Mouse (Mus musculus) left cerebral cortex, postnatal 4 days (tissue): Measurements from ENCODE around the gene Inhbe. TPM values are rescaled to one million over a fixed set of nuclear protein-coding genes. Genes with fewer than 3 reads are reported as not detected.

Experiments
- total RNA-seq, 2 experiments: library from RNA; stranded (reverse); gene quantifications; 2 replicates each; pipeline ENCODE4 v1.2.3; 2021

The Inhbe gene
- total RNA-seq, 2 experiments from 2014 or later, result not detected

Other genes starting within 250 kb of the Inhbe start
- gene Os9, start 233.3 kb downstream of the Inhbe start, total RNA-seq, result 10 to 100 TPM; 86.3 to 90.7 TPM
- 100 to 1,000 TPM in 1 of 2 experiments, 10 to 100 TPM in 1; 99.8 to 109 TPM for gene B4galnt1, start 189.2 kb downstream of the Inhbe start, total RNA-seq
- gene Slc26a10, start 173.8 kb downstream of the Inhbe start, total RNA-seq, result under 1 TPM; 0.83 to 0.88 TPM
- gene Arhgef25, start 164.3 kb downstream of the Inhbe start, total RNA-seq, result 10 to 100 TPM; 70.5 to 75.6 TPM
- gene Dtx3, start 158.7 kb downstream of the Inhbe start, total RNA-seq, result 100 to 1,000 TPM; 184 to 207 TPM
- 10 to 100 TPM; 23.8 to 25.0 TPM for gene Pip4k2c, start 142.8 kb downstream of the Inhbe start, total RNA-seq
- 100 to 1,000 TPM; 291 to 312 TPM for gene Kif5a, start 91.1 kb downstream of the Inhbe start, total RNA-seq
- gene Dctn2, start 88.0 kb downstream of the Inhbe start, total RNA-seq, result 100 to 1,000 TPM; 298 to 302 TPM
- gene Mbd6, start 65.4 kb downstream of the Inhbe start, total RNA-seq, result 10 to 100 TPM; 47.7 to 51.5 TPM
- 10 to 100 TPM; 65.3 to 65.5 TPM for gene Mars, start 42.6 kb downstream of the Inhbe start, total RNA-seq
- gene Arhgap9, start 32.4 kb downstream of the Inhbe start, total RNA-seq, result 1 to 10 TPM in 1 of 2 experiments, under 1 TPM in 1; 0.56 to 1.1 TPM
- 1 to 10 TPM; 2.8 to 4.1 TPM for gene Gli1, start 12.4 kb downstream of the Inhbe start, total RNA-seq
- not detected for gene Inhbc, start 16.0 kb upstream of the Inhbe start, total RNA-seq
- 100 to 1,000 TPM; 158 to 165 TPM for gene R3hdm2, start 25.9 kb upstream of the Inhbe start, total RNA-seq
- gene Stac3, start 147.3 kb upstream of the Inhbe start, total RNA-seq, result 1 to 10 TPM; 5.1 to 5.2 TPM
- 1 to 10 TPM; 4.9 to 7.5 TPM for gene Ndufa4l2, start 160.6 kb upstream of the Inhbe start, total RNA-seq
- 10 to 100 TPM; 39.7 to 39.9 TPM for gene Shmt2, start 168.0 kb upstream of the Inhbe start, total RNA-seq
- gene Nxph4, start 180.1 kb upstream of the Inhbe start, total RNA-seq, result 10 to 100 TPM; 12.9 to 14.4 TPM